Mouse (Mus musculus) cerebral cortex, adult 2 months (tissue): Measurements from ENCODE around the gene Spag6l.

ENCODE experiments used
- WGBS: fragments of 180-500 bp; shearing (Covaris S2); methylation state at CpG from one replicate; pipeline ENCODE4 v1.1.7; 2018; 5-methylcytosine and 5-hydroxymethylcytosine counted together

The Spag6l gene

GRCm38 (mm10) chr16:16828757-16829615, at the start of gene Spag6l:
Gene Spag6l (minus strand): TSS chr16:16829456.
- WGBS, result 5% methylated on average over 33 of the region's 33 CpGs

GRCm38 (mm10) chr16:16879025-16879424, 49.8 kb upstream of the Spag6l start:
- 86% methylated on average over 5 of the region's 5 CpGs for WGBS

- WGBS, result under 1% methylated on average over 48 of the region's 49 CpGs
Measured at GRCm38 (mm10) chr16:16870617-16871331, 41.5 kb upstream of the Spag6l start, which contains the start of the genes Top3b and Vpreb1. Gene Top3b (plus strand): TSS chr16:16870736. Gene Vpreb1 (minus strand): TSS chr16:16870843.

- 35% methylated on average over 7 of the region's 7 CpGs for WGBS
Measured at GRCm38 (mm10) chr16:16870241-16870616, 41.0 kb upstream of the Spag6l start.

- 51% methylated on average over 4 of the region's 5 CpGs for WGBS
Measured at GRCm38 (mm10) chr16:16865696-16866561, 36.7 kb upstream of the Spag6l start.

GRCm38 (mm10) chr16:16863978-16864377, 34.7 kb upstream of the Spag6l start, which contains the start of gene Igll1:
Gene Igll1 (minus strand): TSS chr16:16863985.
- WGBS, result 76% methylated on average over 2 of the region's 2 CpGs

- 72% methylated on average over 3 of the region's 3 CpGs for WGBS
Measured at GRCm38 (mm10) chr16:16862288-16862687, 33.0 kb upstream of the Spag6l start.

GRCm38 (mm10) chr16:16856731-16857476, 27.6 kb upstream of the Spag6l start:
- 88% methylated on average over 13 of the region's 13 CpGs for WGBS

GRCm38 (mm10) chr16:16856054-16856453, 26.8 kb upstream of the Spag6l start:
- 68% methylated on average over 9 of the region's 9 CpGs for WGBS

- whole genome bisulfite sequencing, result 88% methylated on average over 1 of the region's 1 CpGs
Measured at GRCm38 (mm10) chr16:16855541-16855940, 26.3 kb upstream of the Spag6l start.

GRCm38 (mm10) chr16:16854836-16855235, 25.6 kb upstream of the Spag6l start:
- 23% methylated on average over 6 of the region's 6 CpGs for WGBS

- WGBS, result 87% methylated on average over 3 of the region's 3 CpGs
Measured at GRCm38 (mm10) chr16:16852411-16852810, 23.2 kb upstream of the Spag6l start.

- WGBS, result 86% methylated on average over 3 of the region's 3 CpGs
Measured at GRCm38 (mm10) chr16:16829671-16830070, 415 bp upstream of the Spag6l start.

GRCm38 (mm10) chr16:16826223-16826622, 3.0 kb downstream of the Spag6l start:
- WGBS, result 82% methylated on average over 2 of the region's 2 CpGs

- 57% methylated on average over 5 of the region's 5 CpGs for WGBS
Measured at GRCm38 (mm10) chr16:16825476-16825875, 3.8 kb downstream of the Spag6l start.

- 90% methylated on average over 2 of the region's 2 CpGs for WGBS
Measured at GRCm38 (mm10) chr16:16806325-16806724, 22.9 kb downstream of the Spag6l start.
